Mouse (Mus musculus): ENCODE measurements around the gene Inafm1.
"Not testable (repeated sequence)": the region's sequence is repeated elsewhere in the genome, so short reads cannot be mapped to it uniquely, and the experiment has no call there.

DNA sequence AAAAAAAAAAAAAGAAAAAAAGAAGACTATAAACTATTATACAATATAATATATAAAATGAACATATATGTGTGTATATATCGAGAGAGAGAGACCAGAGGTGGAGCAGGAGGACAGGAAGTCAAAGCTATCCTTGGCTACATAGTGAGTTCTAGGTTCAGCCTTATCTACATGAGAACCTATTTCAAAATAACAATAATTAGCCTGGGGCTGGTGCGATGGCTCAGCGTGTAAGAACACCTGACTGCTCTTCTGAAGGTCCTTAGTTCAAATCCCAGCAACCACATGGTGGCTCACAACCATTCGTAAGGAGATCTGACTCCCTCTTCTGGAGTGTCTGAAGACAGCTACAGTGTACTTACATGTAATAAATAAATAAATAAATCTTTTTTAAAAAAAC is 17.5 kb downstream of the Inafm1 start:
- TF ChIP-seq CTCF (IDR thresholded peaks at IDR 0.05; ENCODE audit: borderline replicate concordance, insufficient read depth, low read length); POLR2A (IDR thresholded peaks at IDR 0.05; ENCODE audit: low read depth, low read length): not testable (repeated sequence)

Measured in embryonic fibroblast, embryonic 13.5 days (primary cell).